Mouse (Mus musculus): ENCODE results near the gene Plekha1.

Gene Plekha1

DNA sequence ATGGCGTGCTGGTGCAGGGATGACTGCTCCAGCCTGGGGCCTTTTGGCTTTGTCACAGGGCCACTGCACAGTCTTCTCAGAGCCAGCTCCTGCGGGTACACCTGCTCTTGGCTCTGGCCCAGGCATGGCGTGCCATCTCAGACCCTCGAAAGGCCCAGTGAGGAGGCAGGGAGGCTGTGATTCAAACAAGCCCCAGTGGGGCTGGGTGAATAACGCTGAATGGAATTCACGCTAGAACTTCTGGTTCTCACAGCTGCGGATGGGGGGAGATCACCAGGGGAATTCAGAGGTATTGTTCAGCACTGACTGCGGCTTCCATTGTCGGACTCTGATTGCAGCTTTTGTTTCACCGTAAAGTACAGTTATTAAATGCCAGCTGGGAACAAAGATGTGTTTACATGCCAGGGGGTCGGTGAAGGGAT lies 4.8 kb upstream of the Plekha1 start:
- no peak for DNase-seq

DNA sequence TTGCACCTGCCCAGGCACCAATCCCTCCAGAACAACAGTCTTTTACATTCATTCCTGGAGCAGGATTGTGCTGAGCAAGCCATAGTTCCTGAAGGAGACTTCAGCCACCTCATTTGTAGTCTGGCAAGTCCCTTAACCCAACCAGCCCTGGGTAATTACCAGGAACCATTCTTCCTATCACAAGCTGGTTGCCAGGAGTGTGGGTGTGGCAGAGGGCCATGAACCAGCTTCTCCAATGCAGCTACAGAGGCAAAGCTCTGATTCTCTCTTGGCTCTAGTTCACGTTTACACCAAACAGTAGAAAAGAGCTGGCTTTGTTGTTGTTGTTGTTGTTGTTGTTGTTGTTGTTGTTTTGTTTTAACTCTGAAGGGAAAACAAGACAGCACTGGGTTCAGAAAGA lies 3.1 kb upstream of the Plekha1 start:
- DNase-seq, result no peak

DNA sequence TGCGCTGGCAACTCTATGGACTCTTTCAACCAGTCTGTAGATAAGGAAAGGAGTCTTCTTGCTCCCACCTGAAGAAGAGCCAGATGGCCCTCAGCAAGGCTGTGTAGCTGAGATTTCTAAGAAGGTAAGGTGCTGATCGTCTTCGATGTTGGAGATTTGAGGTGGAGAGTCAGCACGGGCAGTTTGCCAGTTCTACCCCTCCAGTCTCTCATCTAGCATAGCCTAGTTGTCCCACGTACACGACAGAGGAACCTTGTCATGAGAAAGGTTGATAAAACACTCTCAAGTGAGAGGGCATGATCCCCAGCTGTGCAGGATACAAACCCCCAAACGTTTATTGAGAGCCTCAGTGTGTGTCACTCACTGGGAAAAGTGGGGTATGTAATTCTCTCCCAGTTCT lies 845 bp upstream of the Plekha1 start:
- DNase-seq, result no peak

DNA sequence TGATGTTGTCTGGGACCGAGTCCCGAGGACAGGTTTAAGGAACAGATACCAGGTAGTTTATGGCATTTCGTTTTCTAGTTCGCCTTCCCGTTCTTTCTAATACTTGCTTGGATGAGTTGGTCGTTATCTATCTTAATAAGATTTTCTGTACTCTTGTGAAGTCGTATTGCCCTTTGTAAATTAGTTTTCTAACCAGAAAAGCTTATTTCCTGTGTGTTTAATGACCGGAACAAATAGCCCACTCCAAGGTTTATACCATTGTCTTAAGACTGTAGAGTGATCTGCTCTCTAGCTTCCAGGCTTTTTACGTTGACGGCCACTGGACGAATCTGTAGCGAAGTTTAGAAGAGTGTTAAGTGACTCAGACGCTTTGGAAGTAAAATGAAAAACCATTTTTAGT lies 1.1 kb downstream of the Plekha1 start:
- DNase-seq, result no peak

DNA sequence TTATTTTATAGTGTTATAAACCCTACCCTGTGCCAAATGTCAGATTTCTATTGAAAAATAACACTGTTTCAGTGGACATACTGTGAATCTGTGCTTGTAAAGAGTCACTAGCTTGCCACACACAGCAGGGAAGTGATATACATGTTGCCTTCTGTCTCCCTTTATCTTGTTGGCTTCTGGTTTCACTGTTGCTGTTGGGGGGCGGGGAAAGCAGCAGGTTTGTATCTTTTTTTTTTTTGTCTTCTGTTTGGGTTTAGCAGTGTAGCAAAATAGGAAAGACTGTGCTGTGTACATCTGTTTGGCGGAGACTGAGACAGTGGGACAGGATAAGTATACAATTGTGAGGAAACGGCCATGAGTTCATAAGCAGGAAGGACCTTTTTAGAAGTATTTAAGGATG lies 1.7 kb downstream of the Plekha1 start:
- DNase-seq, result no peak

DNA sequence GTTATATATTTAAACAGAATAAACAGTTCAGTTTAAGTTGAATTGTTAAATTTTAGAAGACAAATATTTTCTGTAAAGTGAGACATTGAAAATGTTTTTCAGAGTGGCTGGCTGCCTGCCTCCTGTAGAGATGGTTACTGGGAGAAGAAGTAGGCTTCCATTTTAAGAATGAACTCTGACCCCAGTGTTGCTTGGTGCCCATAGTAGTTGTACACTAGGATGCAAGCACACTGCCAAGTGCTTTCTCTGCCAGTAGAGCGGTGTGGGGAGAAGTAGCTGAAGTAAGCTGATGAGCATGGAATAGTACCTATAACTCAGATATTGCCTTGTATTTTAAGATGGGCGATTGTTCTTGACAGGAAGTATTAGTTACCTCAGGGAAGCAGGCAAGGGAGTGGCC lies 18.6 kb downstream of the Plekha1 start:
- no peak for DNase-seq

DNA sequence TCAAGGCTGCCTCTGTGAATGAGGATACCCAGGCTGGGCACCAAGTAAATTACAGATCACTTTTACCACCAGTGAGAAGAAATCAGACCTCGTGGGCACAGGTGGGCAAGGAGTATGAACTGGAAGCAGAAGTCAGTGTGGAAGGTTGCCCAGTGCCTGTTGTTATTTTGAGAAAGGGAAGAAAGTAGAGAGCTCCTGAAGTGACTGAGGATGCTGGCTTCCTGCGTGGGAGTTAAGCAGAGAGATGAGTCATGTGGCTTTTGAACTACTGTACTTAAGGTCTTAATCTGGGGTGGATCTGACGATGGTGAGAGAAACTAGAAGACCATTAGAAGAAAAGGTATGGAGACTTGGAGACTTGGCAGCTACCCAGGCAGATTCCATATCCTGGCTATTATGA lies 20.7 kb downstream of the Plekha1 start:
- no peak for DNase-seq

DNA sequence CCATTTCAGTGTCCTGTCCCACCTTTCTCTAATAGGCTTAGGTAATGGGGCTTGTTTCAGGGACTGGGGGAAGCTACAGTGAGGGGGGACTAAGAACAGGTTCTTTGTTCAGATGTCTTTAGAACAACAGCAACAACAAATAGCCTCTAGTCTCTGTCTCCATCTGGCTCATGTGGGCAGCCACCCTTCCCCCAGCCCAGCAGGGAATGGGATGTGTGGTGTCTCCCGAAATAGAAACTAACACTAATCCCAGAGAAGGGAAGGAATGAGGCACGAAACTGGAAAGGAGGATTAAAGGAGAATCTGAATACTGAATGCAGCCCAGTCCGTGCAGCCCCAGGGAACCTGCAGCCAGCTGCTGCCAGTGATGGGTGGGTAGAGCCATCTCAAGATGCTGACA lies 22.4 kb downstream of the Plekha1 start:
- peak; percentile 41 for DNase-seq

DNA sequence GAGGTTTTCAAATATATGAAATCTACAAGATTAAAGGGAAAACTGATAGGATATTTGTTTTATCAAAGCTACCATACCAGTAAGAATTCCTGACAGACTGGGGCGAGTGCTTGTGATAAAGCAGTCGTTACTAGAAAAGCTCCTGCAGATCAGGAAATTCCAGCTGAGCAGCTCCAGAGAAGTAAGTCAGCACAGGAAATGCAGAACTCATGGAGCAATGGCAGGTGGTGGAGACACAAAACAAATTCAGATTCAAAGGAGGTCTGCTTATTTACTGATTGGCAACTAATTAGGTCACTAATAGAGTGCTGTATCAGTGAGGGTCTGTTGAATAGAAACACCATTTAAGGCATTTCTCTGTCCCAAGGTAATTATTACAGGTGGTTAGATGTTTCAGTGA lies 25.3 kb downstream of the Plekha1 start:
- no peak for DNase-seq

DNA sequence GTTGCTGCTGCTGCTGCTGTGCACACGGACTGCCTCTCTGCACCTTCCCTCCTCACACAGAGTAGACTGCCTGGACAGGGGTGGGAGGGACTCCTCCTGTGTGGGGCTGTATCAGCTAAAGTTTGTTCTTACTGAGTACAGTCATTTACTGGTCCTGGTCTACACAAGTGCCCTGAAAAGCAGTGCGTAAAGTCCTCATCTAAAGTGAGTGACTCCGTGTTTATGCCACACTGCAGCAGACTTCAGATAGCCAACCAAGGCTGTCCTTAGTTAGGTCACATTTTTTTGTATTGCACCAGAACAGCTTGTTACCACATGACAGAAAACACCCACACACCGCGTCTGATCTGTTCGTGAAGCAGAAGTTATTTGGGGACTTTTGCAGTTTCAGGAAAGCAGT lies 27.4 kb downstream of the Plekha1 start:
- no peak for DNase-seq

DNA sequence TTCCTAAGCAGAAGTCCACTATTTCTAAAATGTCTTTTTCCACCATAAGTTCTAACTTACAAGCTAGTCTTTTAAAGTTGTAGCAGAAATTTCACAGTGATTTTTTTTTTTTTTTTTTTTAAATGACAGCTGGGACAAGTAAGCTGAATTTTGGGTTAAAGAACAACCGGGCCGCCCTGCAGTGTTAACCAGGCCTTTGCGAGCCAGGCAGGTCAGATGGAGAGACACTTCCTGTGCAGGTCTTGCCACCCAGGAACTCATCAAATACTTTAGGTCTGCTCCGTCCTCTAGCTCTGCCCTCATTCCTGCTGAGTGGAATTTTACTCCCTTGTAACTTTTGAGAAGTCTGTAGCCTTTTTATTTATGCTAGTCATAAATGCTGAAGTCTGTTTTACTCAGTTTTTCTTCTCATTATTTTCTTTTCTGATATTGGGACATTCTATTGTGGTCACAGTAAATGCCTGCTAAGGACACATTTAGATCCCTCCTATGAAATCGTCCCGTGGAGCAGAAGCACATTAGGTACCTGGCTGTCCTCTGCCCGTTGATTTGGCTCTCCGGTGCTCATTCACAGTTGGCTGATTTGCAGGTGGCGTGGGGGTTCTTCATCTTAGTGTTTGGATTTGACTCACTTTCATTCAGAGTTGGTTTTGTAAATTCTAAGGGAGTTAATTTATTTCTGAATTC lies 29.5 kb downstream of the Plekha1 start:
- DNase-seq, result peak; percentile 30

DNA sequence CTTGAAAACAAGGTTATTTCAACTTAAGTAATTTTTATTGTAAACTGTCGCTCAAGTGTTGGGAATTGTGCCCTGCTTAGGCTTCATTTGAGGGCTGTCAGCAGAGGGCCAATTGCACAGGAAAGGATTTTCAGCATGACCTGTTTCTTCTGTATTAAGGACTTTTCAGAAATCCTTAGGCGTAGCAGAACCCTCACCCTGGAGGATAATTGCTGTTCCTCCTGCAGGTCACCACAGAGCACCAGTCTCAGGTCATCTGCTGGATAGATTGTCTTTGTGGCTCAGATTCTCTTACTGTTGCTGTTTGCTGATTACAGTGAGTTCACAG lies 30.0 kb downstream of the Plekha1 start:
- DNase-seq, result peak; percentile 27

DNA sequence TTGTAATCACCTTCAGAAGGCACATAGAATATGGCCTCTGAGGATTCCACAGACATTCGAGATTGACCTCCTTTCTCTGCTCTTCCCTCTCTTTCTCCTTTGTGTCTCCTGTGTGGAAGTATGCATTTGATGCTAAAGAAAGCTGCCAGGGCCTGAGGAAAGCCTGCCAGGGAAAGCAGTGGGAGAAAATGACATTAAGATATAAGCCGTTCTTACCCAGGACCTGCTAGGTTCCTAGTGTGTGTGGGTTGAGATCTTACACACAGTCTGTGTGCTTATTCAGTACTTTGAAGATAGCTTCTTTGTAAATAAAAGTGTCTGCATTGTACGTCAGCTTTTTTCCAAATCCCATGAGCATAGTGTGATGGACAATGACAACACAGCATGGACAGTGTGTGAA lies 30.5 kb downstream of the Plekha1 start:
- DNase-seq, result no peak

DNA sequence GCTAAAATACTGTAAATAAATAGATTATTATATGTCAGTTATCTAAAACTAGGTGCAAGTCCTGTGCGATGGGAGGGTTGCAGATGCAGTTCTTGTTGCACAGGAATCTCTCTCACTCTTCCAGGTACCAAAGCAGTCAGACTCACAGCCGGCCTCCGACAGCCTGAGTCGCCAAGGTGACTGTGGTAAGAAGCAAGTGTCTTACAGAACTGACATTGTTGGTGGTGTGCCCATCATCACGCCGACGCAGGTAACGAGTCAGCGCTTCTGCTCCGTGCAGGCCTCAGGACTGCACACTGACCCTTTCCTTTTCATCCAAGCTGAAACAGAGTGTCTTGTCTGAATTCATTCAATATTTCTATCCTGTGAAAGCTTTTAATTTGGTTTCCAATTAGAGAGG lies 31.6 kb downstream of the Plekha1 start:
- DNase-seq, result no peak

DNA sequence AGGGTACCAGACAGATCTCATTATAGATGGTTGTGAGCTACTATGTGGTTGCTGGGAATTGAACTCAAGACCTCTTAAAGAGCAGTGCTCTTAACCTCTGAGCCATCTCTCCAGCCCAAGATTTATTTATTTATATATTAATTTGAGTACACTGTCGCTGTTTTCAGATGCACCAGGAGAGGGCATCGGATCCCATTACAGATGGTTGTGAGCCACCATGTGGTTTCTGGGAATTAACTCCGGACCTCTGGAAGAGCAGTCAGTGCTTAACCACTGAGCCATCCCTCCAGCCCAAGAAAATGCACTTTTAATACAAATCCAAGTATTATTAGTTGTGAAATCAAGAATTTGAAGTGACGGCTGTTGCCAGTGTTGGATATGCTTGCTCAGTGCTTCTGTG lies 32.8 kb downstream of the Plekha1 start:
- no peak for DNase-seq

DNA sequence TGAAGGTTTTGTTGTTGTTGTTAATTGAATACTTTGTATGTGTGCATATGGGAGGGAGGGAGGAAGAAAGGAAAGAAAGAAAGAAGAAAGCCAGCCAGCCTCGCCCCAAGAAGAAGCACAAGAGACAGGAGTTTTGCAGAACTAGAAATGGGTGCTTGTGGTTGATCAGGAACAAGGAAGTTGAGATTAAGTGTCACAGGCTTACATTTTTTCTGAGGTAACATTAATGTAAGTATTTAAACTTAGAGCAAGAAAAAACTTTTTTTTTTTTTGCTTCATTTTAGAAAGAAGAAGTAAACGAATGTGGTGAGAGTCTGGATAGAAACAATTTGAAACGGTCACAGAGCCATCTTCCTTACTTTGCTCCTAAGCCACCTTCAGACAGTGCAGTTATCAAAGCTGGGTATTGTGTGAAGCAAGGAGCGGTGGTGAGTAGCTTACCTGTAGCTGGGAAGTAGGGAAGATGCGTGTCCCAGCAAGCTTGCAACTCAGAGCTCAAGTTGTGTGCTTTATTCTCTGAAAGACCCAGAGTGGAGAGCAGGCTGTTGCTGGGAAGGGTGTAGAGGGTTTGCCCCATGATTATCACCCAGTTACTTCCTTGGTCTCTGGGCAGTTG lies 34.8 kb downstream of the Plekha1 start:
- no peak for DNase-seq

DNA sequence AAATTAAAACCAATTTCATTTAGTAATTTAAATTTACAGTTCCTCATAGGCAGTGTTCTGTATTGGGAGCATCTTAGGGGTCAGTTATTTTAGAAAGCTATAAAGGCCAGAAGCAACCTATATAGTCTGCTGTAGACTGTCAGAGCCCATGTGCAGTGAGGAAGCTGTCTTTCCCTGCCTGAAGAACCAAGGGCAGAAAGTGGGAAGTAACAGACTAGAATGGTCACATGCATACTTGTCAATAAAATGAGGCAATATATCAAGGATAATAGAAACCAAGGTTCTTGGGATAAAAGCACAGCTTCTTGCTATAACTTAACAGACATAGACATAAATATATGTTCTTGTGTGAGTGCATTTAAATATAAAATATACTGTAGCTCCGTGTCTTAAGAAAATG lies 37.4 kb downstream of the Plekha1 start:
- no peak for DNase-seq

DNA sequence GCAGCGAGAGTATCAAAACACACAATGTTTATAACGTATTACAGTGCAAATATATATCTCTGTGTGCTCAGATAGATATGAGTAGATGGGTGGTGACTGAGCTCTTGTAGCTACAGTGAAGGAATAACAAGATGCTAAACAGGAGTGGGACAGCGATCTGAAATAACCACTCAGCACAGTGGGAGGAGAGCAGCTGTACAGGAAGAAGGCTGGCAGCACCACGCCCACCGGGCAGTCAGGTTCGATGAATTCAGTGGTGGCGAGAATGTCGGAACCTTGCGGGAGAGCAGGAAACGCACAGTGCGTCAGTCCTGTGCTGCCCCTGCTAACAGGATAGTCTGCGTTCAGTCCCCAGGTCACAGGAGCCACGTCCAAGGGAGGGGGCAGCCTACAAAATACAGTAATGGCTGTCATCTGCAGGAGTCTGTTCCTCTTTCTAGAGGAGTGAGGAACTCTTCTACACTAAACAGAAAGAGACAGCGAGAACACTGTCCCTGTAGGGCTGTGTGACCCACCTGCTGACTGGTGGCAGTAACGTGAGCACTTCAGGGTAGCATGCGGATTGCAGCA lies 38.0 kb downstream of the Plekha1 start:
- DNase-seq, result no peak

DNA sequence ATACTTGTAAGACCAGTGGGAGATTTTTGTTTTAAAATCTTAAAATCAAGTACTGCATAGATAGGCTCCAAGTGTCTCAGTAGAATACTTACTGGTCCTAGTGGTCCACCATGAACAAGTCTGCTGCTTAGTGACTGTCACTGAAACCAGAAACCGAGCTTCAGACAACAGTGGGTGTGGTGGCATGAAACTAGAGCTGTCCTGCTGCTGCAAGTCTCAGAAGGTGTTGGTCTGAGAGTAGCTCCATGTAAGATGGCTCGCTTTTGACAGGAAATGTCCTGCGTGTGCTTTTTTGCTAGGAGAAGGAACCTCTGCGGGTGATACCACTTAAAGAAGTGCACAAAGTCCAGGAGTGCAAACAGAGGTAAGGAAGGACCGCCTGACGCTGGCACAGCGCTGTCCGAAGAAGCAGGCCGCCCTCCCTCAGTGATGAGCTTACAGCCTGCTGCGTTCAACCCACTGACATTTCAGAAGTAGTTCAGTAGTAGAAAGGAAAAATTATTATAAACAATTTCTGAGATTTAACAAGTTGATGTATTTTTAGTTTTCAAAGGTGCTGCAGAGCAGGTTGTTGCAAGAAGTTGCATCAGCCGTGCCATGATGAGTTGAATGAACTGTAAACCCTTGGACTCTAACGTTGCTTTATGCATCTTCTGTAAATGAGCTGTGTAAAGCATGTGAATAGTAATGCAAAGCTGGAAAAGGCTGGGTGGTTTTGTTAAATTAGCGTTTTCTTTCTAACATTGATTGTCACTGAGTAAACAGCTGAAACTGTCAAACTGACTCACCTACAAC lies 39.2 kb downstream of the Plekha1 start:
- no peak for DNase-seq

DNA sequence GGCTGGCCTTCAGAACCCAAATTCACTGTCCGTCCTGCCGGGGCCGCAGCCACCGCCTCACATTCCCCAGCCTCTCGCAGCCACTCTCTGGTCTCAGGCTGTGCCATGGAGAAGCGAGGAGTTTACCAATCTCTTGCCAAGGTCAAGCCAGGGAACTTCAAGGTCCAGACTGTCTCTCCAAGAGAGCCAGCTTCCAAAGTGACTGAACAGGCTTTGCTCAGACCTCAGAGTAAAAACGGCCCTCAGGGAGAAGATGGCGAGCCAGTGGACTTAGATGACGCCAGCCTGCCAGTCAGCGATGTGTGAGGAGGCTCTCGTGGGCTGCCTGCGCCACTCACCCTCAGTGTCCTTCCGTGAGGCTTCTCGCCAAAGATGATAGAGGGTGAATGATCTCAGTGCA lies 45.3 kb downstream of the Plekha1 start:
- no peak for DNase-seq

DNA sequence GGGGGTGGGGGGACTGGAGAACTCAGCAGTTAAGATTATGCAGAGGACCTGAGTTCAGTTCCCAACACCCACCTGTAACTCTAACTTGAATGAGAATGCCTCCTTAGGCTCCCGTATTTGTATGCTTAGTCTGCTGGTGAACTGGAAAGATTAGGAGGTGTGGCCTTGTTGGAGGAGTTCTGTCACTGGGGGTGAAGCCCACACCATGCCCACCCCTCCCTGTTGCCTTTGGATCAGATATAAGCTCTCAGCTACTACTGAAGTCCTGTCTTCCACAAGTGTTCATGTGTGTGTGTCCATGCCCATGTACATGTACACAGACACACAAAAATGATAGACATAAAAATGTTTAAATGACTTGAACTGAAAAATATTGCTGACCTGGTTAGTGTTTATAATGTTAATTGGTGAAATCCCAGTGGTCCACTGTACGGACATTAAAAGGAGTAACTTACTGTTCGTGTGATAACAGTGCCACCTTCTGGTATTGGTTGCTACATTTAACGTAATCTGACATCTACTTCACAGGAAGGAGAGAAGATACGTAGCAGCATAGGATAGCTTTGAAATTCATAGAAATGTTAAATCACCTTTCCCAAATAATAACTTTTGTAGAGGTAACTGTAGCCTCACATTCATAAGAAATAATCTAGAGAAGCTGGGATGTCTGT lies 49.3 kb downstream of the Plekha1 start:
- DNase-seq, result peak; percentile 41

DNA sequence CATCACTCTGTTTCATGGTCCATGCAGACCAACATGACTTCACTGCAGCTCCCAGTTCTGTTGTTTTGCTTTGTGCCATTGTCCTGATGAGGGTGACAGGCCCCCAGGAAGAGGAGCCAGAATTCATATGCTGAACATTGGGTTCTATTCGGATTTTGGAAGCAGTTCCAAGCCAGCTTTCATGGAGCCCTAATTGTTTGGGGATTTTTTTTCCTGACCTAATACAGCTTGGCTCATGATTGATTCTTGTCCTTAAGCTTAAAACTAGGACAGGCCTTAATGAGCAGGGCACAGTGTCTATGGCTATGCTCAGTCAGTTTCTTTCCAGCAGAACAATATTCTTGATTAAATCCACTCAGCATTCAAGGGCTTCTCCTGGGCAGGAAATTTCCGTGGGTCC lies 52.7 kb downstream of the Plekha1 start:
- DNase-seq, result no peak

DNA sequence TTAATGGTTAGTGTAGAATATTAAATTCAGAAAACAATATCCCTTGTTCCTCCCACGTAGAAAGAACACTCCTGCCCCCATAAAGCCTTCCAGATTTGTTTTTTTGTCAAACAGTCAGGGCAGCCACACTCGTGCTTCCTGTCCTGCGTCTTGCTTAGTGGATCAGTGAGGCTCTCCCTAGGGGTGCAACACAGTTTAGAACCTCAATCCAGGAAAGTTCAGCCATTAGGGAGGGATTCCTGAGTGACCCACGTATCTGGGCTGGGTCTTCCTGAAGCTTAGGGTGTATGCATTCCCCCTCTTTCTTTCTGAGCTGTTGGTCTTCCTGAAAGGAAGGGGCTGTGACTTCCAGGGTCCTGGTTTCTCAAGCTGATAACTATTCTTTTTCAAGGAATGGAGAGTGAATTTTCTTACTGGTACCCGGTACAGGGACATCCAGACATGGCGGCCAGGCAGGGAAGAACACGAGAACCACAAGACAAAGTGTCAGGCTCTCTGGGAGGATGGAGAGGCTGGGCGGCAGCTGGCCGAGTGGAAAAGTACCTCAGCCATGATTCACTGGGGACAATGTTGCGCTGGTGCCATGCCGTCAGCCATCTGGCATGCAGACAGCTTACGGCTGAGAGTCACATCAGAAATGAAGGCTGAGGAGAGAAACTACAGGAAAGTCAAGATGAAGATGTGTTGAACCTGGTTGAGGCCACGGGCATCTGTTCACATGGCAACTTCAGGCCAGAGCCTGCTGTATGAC lies 57.6 kb downstream of the Plekha1 start:
- peak; percentile 23 for DNase-seq
